Mouse (Mus musculus) stomach, embryonic 14.5 days (tissue): ENCODE data around the gene Gpr22. TPM values are rescaled to one million over a fixed set of nuclear protein-coding genes. Genes with fewer than 3 reads are reported as not detected.

Experiments
- ATAC-seq: fragments of 200-750 bp; cut with Nextera tagmentation; 2 replicates; pipeline ENCODE4 v1.8.0; 2017; ENCODE audit warnings: low read depth, moderate TSS enrichment; ENCODE audit not compliant: insufficient number of reproducible peaks, insufficient read depth, low FRiP score
- H3K27ac ChIP-seq: fragments of 300-500 bp; sonication (generic); 2 replicates; pipeline ENCODE4 v1.5.1; 2014; ENCODE audit warnings: mild to moderate bottlenecking, low read length, moderate library complexity, mixed read lengths
- H3K27me3 ChIP-seq: fragments of 300-500 bp; sonication (generic); 2 replicates; pipeline ENCODE4 v1.6.1; 2014; ENCODE audit warnings: low read length, control low read depth, mixed read lengths; ENCODE audit not compliant: control insufficient read depth, insufficient read depth
- H3K36me3 ChIP-seq: fragments of 300-500 bp; sonication (generic); 2 replicates; pipeline ENCODE4 v1.6.1; 2014; ENCODE audit warnings: mild to moderate bottlenecking, control low read depth, low read length, moderate library complexity, mixed read lengths; ENCODE audit not compliant: control insufficient read depth, insufficient read depth
- H3K4me1 ChIP-seq: fragments of 300-500 bp; sonication (generic); 2 replicates; pipeline ENCODE4 v1.6.1; 2014; ENCODE audit warnings: low read length, control low read depth, mixed read lengths; ENCODE audit not compliant: control insufficient read depth, insufficient read depth
- H3K4me2 ChIP-seq: fragments of 300-500 bp; sonication (generic); replicated peaks from 2 replicates; pipeline ENCODE4 v1.6.1; 2014; ENCODE audit warnings: low read depth, low read length, control low read depth
- H3K4me3 ChIP-seq: fragments of 300-500 bp; sonication (generic); 2 replicates; pipeline ENCODE4 v1.5.1; 2014; ENCODE audit warnings: low read depth, low read length, control low read depth
- H3K9ac ChIP-seq: fragments of 300-500 bp; sonication (generic); replicated peaks from 2 replicates; pipeline ENCODE4 v1.6.1; 2014; ENCODE audit warnings: low read depth, mild to moderate bottlenecking, control low read depth, low read length, moderate library complexity, mixed read lengths
- H3K9me3 ChIP-seq: fragments of 300-500 bp; sonication (generic); 2 replicates; pipeline ENCODE4 v1.6.1; 2016; ENCODE audit warnings: low read depth, low read length, control low read depth; ENCODE audit not compliant: control insufficient read depth
- WGBS: fragments of 180-500 bp; shearing (Covaris S2); extraction: QIAGEN DNeasy Blood & Tissue Kit; methylation state at CpG from one replicate; pipeline ENCODE4 v1.1.7; 2014; 5-methylcytosine and 5-hydroxymethylcytosine counted together
- polyA plus RNA-seq: library from polyadenylated mRNA; unstranded; fragments of >200 nt; fragmentation: Nextera tagmentation; extraction: Ambion mirVana; gene quantifications from 2 replicates; pipeline ENCODE4 v1.2.1, GENCODE M21; 2014

Gpr22 gene
- polyA plus RNA-seq, 1 experiment from 2014 or later, result 5.9 TPM

DNA sequence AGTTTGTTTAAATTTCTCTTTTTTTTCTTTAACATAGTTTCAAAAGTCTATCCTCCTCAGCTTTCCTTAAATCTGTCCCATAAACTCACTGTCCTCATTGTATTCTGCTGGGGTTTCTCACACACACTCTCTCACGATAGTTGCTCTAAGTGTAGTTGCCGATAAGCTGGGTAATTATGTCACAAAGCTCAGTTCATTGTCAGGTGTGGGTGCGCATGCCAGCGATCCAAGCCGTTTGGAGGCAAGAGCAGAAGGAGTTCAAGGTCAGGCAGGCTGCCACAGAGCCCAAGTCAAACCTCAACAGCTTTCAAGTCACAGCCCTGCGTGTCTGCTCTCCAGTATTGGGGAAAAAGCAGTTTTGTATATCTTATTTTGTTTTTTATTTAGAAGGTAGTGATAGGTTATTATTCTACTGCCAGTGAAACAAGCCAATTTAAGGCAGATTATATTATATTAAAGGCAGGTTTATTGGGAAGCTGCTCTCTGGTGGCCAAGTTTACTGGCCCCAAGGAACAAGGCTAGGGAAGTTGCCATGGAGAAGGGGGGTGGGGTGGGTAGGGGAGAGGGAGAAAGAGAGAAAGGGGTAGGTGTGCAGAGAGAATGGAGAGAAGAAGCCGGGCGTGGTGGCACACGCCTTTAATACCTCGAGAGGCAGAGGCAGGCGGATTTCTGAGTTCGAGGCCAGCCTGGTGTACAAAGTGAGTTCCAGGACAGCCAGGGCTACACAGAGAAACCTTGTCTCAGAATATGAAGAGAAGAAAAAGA is 11.9 kb upstream of the Gpr22 start:
- Histone ChIP-seq H3K4me3 (no peak overlapping the region), H3K9me3 (no peaks in the 10 kb centered on the region), H3K4me1 (no peaks in the 10 kb centered on the region), H3K27ac (no peak overlapping the region), H3K36me3 (no peaks in the 10 kb centered on the region), H3K4me2 (no peak overlapping the region), H3K27me3 (no peaks in the 10 kb centered on the region), H3K9ac (no peak overlapping the region)
- WGBS, result 84% methylated on average over 12 of the region's 12 CpGs
- ATAC-seq, result no peak

- Histone ChIP-seq H3K36me3 (no peaks in the 10 kb centered on the region), H3K27ac (no peak overlapping the region), H3K9me3 (no peaks in the 10 kb centered on the region), H3K4me3 (no peak overlapping the region), H3K9ac (no peak overlapping the region), H3K4me1 (no peaks in the 10 kb centered on the region), H3K27me3 (no peaks in the 10 kb centered on the region), H3K4me2 (no peak overlapping the region)
- 84% methylated on average over 3 of the region's 3 CpGs for WGBS
- ATAC-seq, result no peak
These were observed 10.8 kb upstream of the Gpr22 start for GRCm38 (mm10) chr12:31724576-31724975.

GRCm38 (mm10) chr12:31719586-31720275 is 6.0 kb upstream of the Gpr22 start:
- no peak overlapping the region for H3K4me3 ChIP-seq
- H3K4me1 ChIP-seq, result 0 out of 2 replicates have a peak, but pooled peaks cover 4% of the 10 kb centered on the region
- H3K36me3 ChIP-seq, result no peaks in the 10 kb centered on the region
- H3K9me3 ChIP-seq, result no peaks in the 10 kb centered on the region
- no peak overlapping the region for H3K4me2 ChIP-seq
- ATAC-seq, result no peak
- 72% methylated on average over 1 of the region's 1 CpGs for WGBS
- no peaks in the 10 kb centered on the region for H3K27me3 ChIP-seq
- H3K27ac ChIP-seq, result no peak overlapping the region
- no peak overlapping the region for H3K9ac ChIP-seq

- Histone ChIP-seq H3K9ac (no peak overlapping the region), H3K27me3 (no peaks in the 10 kb centered on the region), H3K4me3 (no peak overlapping the region), H3K9me3 (no peaks in the 10 kb centered on the region), H3K4me1 (0 out of 2 replicates have a peak, but pooled peaks cover 4% of the 10 kb centered on the region), H3K27ac (no peak overlapping the region), H3K4me2 (no peak overlapping the region), H3K36me3 (no peaks in the 10 kb centered on the region; the same call in 1 of the 2 replicates)
- 87% methylated on average over 3 of the region's 3 CpGs for WGBS
- no peak for ATAC-seq
These were observed 323 bp upstream of the Gpr22 start for GRCm38 (mm10) chr12:31714070-31714469.

DNA sequence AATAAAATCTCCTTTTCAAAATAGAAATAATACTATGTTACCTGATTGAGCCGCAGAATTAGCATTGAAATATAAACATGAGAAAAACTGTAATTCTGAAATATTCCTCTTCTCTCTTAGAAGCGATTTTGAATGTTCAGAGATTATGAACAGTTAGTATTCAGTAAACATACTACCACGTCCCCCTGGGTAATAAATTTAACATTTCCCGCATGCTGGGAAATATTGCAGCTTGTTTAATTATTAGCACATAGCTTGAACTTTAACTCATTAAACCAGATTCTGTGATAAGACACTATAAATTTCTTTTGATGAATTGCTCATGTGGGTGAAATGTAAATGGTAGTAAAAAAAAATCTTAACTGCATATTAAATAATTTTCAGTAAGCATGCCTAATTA is 1.0 kb downstream of the Gpr22 start:
- Histone ChIP-seq H3K9me3 (no peaks in the 10 kb centered on the region), H3K9ac (no peak overlapping the region), H3K36me3 (no peaks in the 10 kb centered on the region; the same call in 1 of the 2 replicates), H3K4me1 (no peaks in the 10 kb centered on the region), H3K27ac (no peak overlapping the region), H3K4me2 (no peak overlapping the region), H3K27me3 (no peaks in the 10 kb centered on the region), H3K4me3 (no peak overlapping the region)
- no peak for ATAC-seq
- WGBS, result 64% methylated on average over 4 of the region's 4 CpGs

DNA sequence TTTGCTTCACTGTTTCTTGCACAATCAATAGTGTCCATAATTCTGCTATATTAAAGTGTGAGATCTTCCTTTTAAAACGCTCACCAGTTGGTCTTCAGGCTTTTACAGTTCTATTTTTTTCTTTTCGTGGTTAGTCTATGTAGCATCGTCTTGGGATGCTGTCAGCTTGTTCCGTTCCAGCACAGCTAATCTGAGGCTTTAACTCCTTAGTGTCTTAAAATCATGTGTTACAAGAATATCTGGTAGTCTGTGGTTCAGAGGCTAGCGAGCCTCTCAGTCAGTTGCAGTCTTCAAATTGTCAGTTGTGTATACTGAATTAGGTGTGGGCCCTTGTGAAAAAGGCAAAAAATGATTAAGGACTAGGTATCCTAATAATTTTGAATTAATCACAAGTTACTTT is 1.5 kb downstream of the Gpr22 start:
- H3K9ac ChIP-seq, result no peak overlapping the region
- no peak overlapping the region for H3K4me2 ChIP-seq
- 56% methylated on average over 5 of the region's 5 CpGs for WGBS
- no peaks in the 10 kb centered on the region for H3K27me3 ChIP-seq
- H3K9me3 ChIP-seq, result no peaks in the 10 kb centered on the region
- H3K4me3 ChIP-seq, result no peak overlapping the region
- H3K36me3 ChIP-seq, result no peaks in the 10 kb centered on the region; the same call in 1 of the 2 replicates
- no peak for ATAC-seq
- no peak overlapping the region for H3K27ac ChIP-seq
- no peaks in the 10 kb centered on the region for H3K4me1 ChIP-seq

DNA sequence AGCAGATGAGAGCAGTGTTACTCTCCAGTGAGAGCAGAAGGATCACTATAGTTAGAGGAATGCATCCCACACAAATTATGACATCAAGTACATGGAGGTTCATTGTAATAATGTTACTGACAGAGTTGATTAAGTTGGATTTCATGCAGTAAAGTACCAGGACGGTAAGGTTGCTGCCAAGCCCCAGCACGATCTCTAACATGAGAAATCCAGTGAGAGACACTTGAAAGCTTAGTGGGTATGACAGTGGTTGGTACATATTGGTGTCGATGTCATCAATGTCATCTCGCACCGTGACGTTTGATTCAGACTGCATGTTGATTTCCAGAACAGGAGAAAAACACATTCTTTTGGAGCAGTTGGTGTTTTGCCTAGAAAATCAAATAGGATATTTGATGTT is 4.1 kb downstream of the Gpr22 start:
- no peak overlapping the region for H3K4me2 ChIP-seq
- no peak overlapping the region for H3K9ac ChIP-seq
- H3K36me3 ChIP-seq, result no peaks in the 10 kb centered on the region; the same call in 1 of the 2 replicates
- H3K9me3 ChIP-seq, result no peaks in the 10 kb centered on the region
- no peak overlapping the region for H3K4me3 ChIP-seq
- no peaks in the 10 kb centered on the region for H3K27me3 ChIP-seq
- H3K4me1 ChIP-seq, result no peaks in the 10 kb centered on the region
- WGBS, result 89% methylated on average over 6 of the region's 6 CpGs
- no peak overlapping the region for H3K27ac ChIP-seq
- ATAC-seq, result no peak

DNA sequence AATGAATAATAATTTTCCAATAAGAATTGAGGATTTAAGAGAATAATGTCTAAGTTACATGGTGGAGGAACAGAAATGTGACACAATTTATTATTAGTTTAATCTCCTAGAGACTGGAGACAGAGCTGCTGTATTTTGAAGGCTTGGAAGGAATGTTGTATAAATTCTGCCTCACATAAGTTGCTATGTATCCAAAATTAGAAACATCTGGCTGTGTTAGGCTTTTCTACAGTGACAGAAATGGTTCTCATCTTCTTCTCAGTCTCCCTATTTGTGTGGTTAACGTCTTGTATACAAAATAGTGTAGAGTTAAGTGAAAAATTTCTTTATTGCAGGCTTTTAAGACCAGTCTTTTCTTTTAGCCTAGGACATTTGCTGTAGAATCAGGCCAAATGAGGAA is 6.2 kb downstream of the Gpr22 start:
- H3K4me1 ChIP-seq, result no peaks in the 10 kb centered on the region
- no peak overlapping the region for H3K27ac ChIP-seq
- H3K4me2 ChIP-seq, result no peak overlapping the region
- ATAC-seq, result no peak
- no peak overlapping the region for H3K9ac ChIP-seq
- 58% methylated on average over 1 of the region's 1 CpGs for WGBS
- no peaks in the 10 kb centered on the region for H3K9me3 ChIP-seq
- H3K4me3 ChIP-seq, result no peak overlapping the region
- H3K36me3 ChIP-seq, result no peaks in the 10 kb centered on the region; the same call in 1 of the 2 replicates
- H3K27me3 ChIP-seq, result no peaks in the 10 kb centered on the region
